Mouse (Mus musculus) erythroblast, adult 5-6 weeks (primary cell): Measurements from ENCODE around the gene Thumpd2. TPM values are rescaled to one million over a fixed set of nuclear protein-coding genes. Genes with fewer than 3 reads are reported as not detected.

Experiments
- ATAC-seq: replicated peaks from 2 replicates; pipeline ENCODE4 v1.8.0; 2016; ENCODE audit warnings: moderate number of reproducible peaks, mild to moderate bottlenecking, moderate TSS enrichment, inconsistent platforms; ENCODE audit not compliant: poor library complexity, low FRiP score, severe bottlenecking
- total RNA-seq, 2 experiments: library from RNA; stranded (forward) in 1 of 2; stranded (reverse) in 1 of 2; fragments of 150-400 nt in 1 of 2; fragments of 200-764, 138-1000 nt in 1 of 2; gene quantifications; 2 replicates each; pipeline versions ENCODE4 v1.2.3 to v1.2.4; 2015 to 2017; ENCODE audit warnings: low replicate concordance in 2 of 2

The Thumpd2 gene
- total RNA-seq, 2 experiments from 2014 or later, result 1.4 to 3.3 TPM

GRCm38 (mm10) chr17:80981721-80982411 is 83.0 kb downstream of the Thumpd2 start:
- ATAC-seq, result no peak

GRCm38 (mm10) chr17:80980096-80980495 is 84.8 kb downstream of the Thumpd2 start:
- no peak for ATAC-seq

- no peak for ATAC-seq
These were observed 87.6 kb downstream of the Thumpd2 start for GRCm38 (mm10) chr17:80977245-80977644.

Other genes with a start within 250 kb of the Thumpd2 start
- gene Tmem178, start 120.5 kb downstream of the Thumpd2 start, total RNA-seq (2015; ENCODE audit: low replicate concordance), result not detected in 2 replicates
- not detected in 2 replicates for gene Tmem178, start 120.5 kb downstream of the Thumpd2 start, total RNA-seq (2017; ENCODE audit: low replicate concordance)